Mouse (Mus musculus) cerebellum, postnatal 4 days (tissue): ENCODE data around the gene Trim50.
"Not testable (repeated sequence)": the region's sequence is repeated elsewhere in the genome, so short reads cannot be mapped to it uniquely, and the experiment has no call there.

Source experiments
- DNase-seq, 2 experiments: peaks; one replicate each; pipeline ENCODE4 v3.0.0; 2022; ENCODE audit warnings: low spot score in 2 of 2, mixed read lengths in 1 of 2

The Trim50 gene

GRCm38 (mm10) chr5:135352995-135353394 lies at the start of gene Trim50:
TSS of gene Trim50 (plus strand) at chr5:135353295.
- no peak for DNase-seq

DNA sequence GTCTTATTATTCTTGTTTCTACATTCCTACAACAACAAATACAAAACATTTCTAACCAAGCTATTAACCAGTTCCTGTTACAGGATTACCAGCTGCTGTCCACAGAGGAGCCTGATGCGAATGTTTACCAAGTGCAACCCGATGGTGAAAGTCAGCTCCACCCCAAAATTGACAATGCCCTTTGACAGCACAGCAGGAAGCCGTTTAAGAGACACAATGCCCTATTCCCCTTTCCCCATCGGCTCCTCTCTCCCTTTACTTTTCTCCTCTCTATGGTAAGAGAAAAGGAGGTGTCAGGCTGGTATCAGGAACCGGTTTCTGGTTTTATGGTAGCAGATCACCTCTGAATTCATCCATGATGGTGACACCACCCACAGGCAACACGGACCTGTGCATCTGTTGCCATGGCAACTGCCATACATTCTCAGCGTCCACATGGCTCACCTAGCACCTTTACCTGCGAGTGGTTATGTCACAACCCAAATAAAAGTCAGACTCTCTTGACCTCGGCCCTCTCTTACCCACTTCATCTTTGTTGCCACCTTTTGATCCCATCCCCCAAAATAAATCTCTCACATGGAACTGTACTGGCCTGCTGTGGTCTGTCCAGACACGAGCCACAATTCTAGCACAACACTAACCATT lies 46.7 kb upstream of the Trim50 start:
- DNase-seq = no peak

- no peak for DNase-seq
These were observed 36.9 kb upstream of the Trim50 start for GRCm38 (mm10) chr5:135316177-135316576.

- no peak for DNase-seq
These were observed 33.2 kb upstream of the Trim50 start for GRCm38 (mm10) chr5:135319856-135320255.

GRCm38 (mm10) chr5:135322197-135322596 lies 30.9 kb upstream of the Trim50 start:
- DNase-seq = no peak

DNA sequence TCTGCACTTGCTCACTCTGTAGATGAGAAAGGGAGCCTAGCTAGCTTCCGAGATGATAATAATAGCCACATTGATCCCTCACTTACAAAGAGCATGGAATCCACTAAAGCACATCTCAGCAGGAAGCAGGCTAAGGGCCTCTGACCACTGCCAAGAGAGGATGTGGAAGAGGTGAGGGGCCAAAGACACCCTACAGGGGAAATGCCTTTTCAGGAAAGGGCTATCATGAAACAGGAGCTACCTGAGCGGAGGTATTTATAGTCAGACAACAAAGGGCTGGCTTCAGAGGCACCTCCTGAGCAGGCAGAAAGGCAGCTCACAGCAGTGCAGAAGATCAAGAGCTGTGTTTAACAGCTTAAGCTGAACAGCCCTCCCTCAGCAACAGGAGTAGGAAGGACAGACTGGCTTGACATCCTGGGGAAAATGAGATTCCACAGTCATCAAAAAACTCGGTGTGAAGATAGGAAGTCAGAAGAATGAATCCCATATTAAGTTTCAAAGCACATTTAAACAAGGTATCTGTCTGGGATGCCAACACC lies 26.9 kb upstream of the Trim50 start:
- no peak for DNase-seq

DNA sequence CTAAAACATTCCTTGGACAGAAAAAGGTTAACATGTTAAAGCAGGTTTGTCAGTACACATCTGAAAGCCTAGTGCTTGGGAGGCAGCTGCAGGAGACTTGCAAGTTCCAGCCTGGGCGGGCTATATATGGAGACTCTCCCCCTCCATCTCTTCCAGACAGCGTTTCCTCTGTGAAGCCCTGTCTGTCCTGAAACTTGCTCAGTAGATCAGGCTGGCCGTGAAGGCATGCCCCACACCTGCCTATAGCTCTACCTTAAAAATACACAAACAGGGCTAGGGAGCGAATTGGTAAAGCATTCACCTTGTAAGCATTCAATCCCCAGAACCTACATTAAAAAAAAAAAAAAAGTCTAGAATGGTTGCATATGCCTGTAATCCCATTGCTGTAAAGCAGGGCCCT lies 23.6 kb upstream of the Trim50 start:
- DNase-seq = no peak

GRCm38 (mm10) chr5:135330201-135330600 lies 22.9 kb upstream of the Trim50 start:
- DNase-seq = no peak

DNA sequence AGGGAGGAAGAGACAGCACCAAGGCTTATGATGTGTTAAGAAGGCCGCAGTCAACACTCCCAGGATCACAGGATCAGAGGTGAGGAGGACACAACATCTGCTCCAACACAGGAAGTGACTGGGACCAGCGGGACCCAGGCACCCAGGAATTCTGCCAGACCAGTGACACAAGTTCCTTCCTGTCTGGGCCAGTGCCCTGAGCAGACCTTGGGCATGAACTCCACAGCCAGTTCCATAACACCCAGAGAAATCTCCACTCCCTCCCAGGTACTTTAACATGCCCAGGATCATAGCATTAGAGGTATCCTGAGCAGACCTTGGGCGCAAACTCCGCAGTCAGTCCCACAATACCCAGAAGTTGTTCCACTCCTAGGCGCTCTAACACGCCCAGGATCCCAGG lies 21.9 kb upstream of the Trim50 start:
- no peak for DNase-seq

- no peak for DNase-seq
These were observed 15.5 kb upstream of the Trim50 start for GRCm38 (mm10) chr5:135337575-135337974.

GRCm38 (mm10) chr5:135345989-135346388 lies 7.1 kb upstream of the Trim50 start:
- no peak for DNase-seq

DNA sequence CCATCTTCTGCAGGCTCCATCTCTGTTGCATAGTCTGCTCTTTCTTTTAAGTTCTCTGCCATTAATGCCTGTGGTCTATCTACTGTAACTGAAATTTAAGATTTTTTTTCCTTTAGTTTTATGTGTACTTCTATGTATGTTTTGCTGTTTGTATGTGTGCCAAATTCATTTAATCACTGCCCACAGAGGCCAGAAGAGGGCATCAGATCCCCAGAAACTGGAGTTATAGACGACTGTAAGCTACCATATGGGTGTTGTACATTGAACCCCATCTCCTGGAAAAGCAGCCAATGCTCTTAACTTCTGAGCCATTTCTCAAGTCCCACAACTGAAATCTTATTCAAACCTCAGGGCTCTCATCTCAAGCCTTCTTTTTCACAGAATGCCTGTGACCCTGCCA lies 6.7 kb upstream of the Trim50 start:
- DNase-seq = no peak

DNA sequence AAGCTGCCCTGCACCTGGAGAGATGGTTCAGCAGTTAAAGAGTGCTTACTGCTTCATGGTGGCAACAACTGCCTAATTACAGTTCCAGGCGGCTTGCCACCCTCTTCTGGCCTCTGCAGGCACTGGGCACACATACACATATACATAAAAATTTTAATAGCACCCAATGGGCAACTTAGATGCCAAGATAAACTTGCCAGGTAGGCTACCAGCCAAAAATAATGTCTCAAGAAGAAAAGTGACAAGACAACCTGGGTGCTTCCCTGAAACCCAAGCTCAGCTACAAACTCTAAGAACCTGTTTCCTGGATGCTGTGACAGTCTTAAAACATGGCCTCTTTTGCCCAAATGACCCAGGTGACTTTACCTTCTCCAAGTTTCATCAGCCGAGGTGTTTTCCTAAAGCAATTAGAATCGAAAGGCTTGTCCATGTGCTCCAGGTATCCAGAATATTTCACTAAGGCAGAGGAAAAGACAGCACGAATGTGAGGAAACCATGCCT lies 5.5 kb upstream of the Trim50 start:
- DNase-seq = no peak

- DNase-seq = no peak
These were observed 3.2 kb upstream of the Trim50 start, which contains the start of gene Fkbp6 for GRCm38 (mm10) chr5:135349862-135350261. TSS of gene Fkbp6 (minus strand) at chr5:135350044.

DNA sequence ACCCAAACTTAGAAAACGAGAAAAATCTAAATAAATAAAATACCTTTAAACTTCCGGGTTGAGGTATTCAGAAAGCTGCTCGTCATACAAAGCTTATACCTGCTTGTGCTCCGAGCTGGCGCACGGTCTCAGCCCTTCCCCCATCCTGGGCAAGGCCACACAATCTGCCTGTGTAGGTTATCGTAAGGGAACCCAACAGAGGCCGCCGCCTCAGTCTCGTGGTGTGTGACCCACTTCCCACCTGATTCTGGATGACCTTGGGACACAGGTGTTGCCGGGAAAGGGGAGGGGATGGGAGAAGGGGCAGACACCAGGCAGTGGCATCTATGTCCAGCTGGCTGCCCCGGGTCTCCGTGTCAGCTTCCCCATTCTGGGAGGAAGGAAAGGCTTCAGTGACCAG lies 1.5 kb upstream of the Trim50 start:
- DNase-seq = no peak

DNA sequence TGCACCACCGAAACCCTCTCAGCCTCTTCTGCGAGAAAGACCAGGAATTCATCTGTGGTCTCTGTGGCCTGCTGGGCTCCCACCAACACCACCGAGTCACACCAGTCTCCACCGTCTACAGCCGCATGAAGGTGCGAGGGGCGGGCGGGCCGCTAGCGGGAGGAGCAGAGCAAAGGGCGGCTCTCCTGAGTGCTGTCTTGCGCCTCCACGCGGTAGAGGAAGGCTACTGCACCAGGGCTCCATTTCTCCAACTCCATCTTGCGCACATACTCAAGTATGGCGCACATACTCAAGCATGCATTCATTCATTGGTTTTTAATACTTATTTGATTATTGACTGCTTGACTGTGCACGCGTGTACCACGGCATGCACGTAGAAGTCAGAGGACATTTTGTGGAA lies 469 bp downstream of the Trim50 start:
- DNase-seq = no peak

DNA sequence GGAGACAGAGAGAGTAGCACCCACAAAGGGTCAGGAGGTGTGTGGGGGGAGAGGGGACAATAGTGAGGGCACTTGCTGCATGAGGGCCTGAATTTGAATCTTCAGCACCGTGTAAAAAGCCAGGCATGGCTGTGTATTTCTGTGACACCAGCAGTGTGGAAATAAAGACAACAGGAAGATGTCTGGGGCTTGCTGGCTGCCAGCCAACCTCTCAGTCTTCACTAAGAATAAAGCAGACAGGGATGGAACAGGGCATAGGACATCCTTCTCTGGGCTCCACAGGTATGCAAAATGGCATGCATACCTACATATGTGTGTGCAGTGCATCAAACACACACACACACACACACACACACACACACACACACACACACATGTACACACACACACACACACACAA lies 3.0 kb downstream of the Trim50 start:
- no peak for DNase-seq

DNA sequence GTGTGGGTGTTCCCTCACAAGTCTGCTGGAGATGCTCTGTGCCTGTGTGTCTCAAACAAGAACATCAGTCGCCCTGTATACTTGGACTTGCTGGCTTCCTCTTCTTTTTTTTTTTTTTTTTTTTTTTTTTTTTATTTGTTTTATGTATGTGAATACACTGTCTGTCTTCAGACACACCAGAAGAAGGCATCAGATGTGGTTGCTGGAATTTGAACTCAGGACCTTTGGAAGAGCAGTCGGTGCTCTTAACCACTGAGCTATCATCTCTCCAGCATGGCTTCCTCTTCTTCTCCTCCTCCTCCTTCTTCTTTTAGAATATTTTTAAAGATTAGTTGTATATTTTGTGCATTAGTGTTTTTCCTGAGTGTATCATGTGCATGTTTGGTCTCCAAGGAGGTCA lies 4.5 kb downstream of the Trim50 start:
- peak; percentile 42 to 57 for DNase-seq

DNA sequence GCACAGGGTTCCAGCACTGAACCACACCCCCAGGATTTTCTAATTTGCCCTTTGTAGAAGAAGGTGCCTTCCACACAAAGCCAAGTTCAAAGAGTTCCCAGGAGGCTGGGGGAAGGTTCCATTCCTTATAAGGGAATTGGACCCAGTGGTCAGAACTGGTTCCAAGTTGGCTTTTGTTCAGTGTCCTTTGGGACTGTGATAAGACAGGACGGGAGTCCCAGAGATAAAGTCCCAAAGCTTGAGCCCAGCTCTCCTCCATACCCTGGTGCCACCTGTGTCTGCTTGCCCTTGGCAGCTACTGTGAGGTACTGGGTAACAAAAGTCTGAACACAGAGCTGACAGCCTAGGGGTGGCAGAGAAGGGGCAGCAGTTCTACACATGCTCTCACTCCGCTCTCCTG lies 6.7 kb downstream of the Trim50 start:
- no peak for DNase-seq

DNA sequence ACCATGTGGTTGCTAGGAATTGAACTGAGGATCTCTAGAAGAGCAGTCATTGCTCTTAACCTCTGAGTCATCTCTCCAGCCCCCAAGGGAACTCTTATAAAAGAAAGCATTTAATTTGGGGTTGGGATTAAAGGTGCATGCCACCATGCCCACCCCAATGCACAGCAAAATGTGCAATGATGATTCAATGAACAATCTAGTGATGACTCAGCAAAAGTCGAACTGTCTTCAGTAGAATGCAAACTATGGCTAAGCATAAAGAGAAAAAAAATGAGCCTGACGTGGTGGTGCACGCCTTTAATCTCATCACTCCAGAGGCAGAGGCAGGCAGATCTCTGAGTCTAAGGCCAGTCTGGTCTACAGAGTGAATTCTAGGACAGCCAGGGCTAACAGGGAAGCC lies 9.5 kb downstream of the Trim50 start:
- no peak for DNase-seq

- peak in 1 of 2 experiments; percentile 31 for DNase-seq
These were observed 10.4 kb downstream of the Trim50 start for GRCm38 (mm10) chr5:135363540-135363939.

DNA sequence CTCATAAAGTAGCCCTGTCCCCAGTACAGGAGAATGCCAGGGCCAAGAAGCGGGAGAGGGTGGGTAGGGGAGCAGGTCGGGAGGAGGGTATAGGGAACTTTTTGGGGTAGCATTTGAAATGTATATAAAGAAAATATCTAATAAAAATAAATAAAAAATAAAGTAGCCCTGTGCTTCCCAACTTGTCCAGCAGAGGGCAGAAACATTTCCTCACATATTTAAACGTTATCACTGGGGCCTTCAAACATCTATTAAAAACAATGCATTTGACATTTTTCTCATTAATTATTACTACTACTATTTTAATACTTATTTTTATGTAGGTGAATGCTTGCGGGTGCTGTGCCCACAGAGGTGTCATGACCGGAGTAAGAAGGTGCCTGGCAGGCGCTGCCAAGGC lies 14.7 kb downstream of the Trim50 start:
- no peak for DNase-seq

- DNase-seq = no peak
These were observed 15.2 kb downstream of the Trim50 start for GRCm38 (mm10) chr5:135368312-135368711.

DNA sequence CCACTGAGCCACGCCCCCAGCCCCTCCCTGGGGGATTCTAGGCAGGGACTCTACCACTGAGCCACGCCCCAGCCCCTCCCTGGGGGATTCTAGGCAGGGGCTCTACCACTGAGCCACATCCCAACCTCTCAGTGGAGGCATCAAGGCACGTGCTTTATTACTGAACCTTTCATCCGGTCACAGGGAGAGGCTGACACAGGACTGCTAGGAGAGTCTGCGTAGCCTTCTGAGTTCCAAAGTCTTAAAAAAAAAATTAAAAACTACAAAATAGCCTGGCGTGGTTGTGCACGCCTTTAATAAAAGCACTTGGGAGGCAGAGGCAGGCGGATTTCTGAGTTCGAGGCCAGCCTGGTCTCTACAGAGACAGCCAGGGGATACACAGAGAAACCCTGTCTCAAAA lies 16.1 kb downstream of the Trim50 start:
- not testable (repeated sequence) for DNase-seq
